Mouse (Mus musculus) forebrain, embryonic 10.5 days (tissue): ENCODE data around the gene Olfr728. TPM values are rescaled to one million over a fixed set of nuclear protein-coding genes. Genes with fewer than 3 reads are reported as not detected.

Experiments
- DNase-seq: peaks from one replicate; pipeline ENCODE4 v3.0.0-alpha.2; 2017; ENCODE audit warnings: low spot score; ENCODE audit errors: extremely low spot score
- H3K27ac ChIP-seq: fragments of 300-500 bp; sonication (generic); 2 replicates; pipeline ENCODE4 v1.5.1; 2016; ENCODE audit warnings: mild to moderate bottlenecking
- H3K27me3 ChIP-seq: fragments of 300-500 bp; sonication (generic); 2 replicates; pipeline ENCODE4 v1.6.1; 2016; ENCODE audit warnings: mild to moderate bottlenecking; ENCODE audit not compliant: poor library complexity, severe bottlenecking
- H3K36me3 ChIP-seq: fragments of 300-500 bp; sonication (generic); replicated peaks from 2 replicates; pipeline ENCODE4 v1.6.1; 2016; ENCODE audit warnings: mild to moderate bottlenecking, moderate library complexity
- H3K4me1 ChIP-seq: fragments of 300-500 bp; sonication (generic); 2 replicates; pipeline ENCODE4 v1.6.1; 2016
- H3K4me3 ChIP-seq: fragments of 300-500 bp; sonication (generic); 2 replicates; pipeline ENCODE4 v1.5.1; 2016; ENCODE audit warnings: mild to moderate bottlenecking, moderate library complexity
- H3K9me3 ChIP-seq: fragments of 300-500 bp; sonication (generic); 2 replicates; pipeline ENCODE4 v1.6.1; 2016; ENCODE audit warnings: mild to moderate bottlenecking, moderate library complexity
- WGBS: fragments of 180-500 bp; shearing (Covaris S2); methylation state at CpG from one replicate; pipeline ENCODE4 v1.1.7; 2016; 5-methylcytosine and 5-hydroxymethylcytosine counted together
- polyA plus RNA-seq: library from polyadenylated mRNA; unstranded; fragments of >200 nt; fragmentation: Nextera tagmentation; extraction: Ambion mirVana; gene quantifications from 2 replicates; pipeline ENCODE4 v1.2.1, GENCODE M21; 2016

The Olfr728 gene
- not detected in 2 replicates for polyA plus RNA-seq

DNA sequence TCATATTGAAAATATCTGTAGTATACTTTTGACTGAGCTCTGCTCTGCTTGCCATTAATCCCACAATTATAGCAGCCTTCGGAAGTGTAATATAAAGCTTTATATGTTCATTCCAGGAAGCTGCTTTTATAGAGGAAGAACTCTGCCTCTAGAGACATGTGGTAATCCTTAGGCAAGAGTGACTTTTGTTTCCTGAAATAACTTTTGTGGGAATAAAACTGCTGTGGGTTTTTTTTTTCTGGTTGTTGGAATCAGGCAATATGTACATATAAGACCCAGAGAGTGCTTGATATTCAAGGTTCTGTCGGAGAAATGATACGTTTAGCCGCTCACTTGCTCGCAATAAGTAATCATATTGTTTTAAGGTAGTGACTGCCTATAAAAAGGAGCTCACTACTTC is at the start of gene Olfr728:
Gene Olfr728, minus strand, starts transcription at position 101 of the 400 bp plus-strand sequence.
- WGBS: 94% methylated on average over 5 of the region's 5 CpGs
- H3K27ac ChIP-seq: no peak within 1 kb of the TSS
- no peaks in the 10 kb centered on the region for H3K36me3 ChIP-seq
- no peaks in the 10 kb centered on the region for H3K27me3 ChIP-seq
- no peaks in the 10 kb centered on the region for H3K4me1 ChIP-seq
- H3K4me3 ChIP-seq: no peak within 1 kb of the TSS
- H3K9me3 ChIP-seq: no peaks in the 10 kb centered on the region
- DNase-seq: no peak

DNA sequence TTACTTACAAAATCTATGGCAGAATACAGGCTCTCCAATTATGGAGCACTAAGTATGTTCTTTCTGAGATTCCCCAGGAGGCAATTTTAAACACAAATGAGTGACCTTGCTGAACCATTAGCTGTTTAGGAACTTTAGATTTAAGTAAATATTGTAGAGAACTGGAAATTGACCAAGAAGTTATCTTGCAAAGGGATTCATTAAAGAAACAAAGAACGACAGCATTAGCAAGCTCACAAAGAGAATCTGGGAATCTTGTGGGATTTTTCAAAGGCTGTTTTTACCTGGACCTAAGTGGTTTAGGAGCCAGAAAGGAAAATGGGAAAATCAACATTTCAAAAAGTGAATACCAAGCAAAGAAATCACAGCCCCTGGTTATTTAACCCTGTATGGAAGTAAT is 45.6 kb upstream of the Olfr728 start, which contains the start of gene Olfr730:
Gene Olfr730, minus strand, starts transcription at position 101 of the 400 bp plus-strand sequence.
- Histone ChIP-seq H3K27me3 (no peaks in the 10 kb centered on the region), H3K9me3 (no peaks in the 10 kb centered on the region; the same call in 1 of the 2 replicates), H3K4me1 (no peaks in the 10 kb centered on the region), H3K36me3 (no peaks in the 10 kb centered on the region), H3K27ac (no peak within 1 kb of the TSS), H3K4me3 (no peak within 1 kb of the TSS)
- 65% methylated on average over 1 of the region's 1 CpGs for WGBS
- no peak for DNase-seq

DNA sequence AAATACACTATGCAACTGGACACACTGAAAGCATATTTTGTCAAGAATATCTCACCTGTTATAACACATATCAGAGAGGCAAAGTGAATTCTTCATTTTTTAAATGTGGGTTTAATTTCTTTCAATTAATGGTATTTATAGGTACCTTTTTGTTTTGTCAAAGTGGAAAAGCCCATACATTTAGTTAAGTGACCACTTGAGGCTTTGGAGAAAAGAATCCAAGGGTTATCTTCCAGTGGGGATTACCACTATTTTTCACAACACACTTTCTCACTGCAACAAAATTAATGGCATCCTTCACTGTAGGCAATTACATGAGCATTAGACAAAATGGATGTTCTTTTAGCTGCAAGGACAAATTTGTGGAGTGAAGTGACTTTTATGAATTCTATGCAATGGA is 10.3 kb upstream of the Olfr728 start, which contains the start of gene Olfr729:
Gene Olfr729, minus strand, starts transcription at position 101 of the 400 bp plus-strand sequence.
- Histone ChIP-seq H3K9me3 (no peaks in the 10 kb centered on the region), H3K4me1 (no peaks in the 10 kb centered on the region), H3K27me3 (no peaks in the 10 kb centered on the region), H3K27ac (no peak within 1 kb of the TSS), H3K36me3 (no peaks in the 10 kb centered on the region), H3K4me3 (no peak within 1 kb of the TSS)
- no peak for DNase-seq

DNA sequence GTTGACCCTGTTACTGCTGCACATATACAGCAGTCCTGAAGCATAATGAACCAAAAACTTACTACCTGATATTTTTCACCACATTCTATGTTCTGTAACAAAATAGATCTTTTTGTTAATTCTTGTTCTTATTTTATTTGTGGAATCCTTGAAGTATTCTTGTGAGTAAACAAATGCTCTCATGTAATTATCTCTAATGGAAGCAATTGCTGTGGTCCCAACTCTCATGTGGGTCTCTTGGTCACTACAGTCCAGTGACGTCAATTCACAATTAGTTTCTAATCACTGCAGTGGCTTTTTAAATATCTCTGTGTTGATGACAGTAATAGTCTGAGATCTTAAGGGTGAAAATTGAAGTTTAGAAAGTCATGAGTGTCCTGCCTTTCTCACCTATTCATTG is 19.6 kb downstream of the Olfr728 start, which contains the start of gene Olfr727:
Gene Olfr727, plus strand, starts transcription at position 301 of the 400 bp plus-strand sequence.
- H3K9me3 ChIP-seq: no peaks in the 10 kb centered on the region
- no peaks in the 10 kb centered on the region for H3K4me1 ChIP-seq
- H3K4me3 ChIP-seq: no peak within 1 kb of the TSS
- H3K27ac ChIP-seq: no peak within 1 kb of the TSS
- no peak for DNase-seq
- no peaks in the 10 kb centered on the region for H3K27me3 ChIP-seq
- WGBS: 90% methylated on average over 1 of the region's 1 CpGs
- no peaks in the 10 kb centered on the region for H3K36me3 ChIP-seq

DNA sequence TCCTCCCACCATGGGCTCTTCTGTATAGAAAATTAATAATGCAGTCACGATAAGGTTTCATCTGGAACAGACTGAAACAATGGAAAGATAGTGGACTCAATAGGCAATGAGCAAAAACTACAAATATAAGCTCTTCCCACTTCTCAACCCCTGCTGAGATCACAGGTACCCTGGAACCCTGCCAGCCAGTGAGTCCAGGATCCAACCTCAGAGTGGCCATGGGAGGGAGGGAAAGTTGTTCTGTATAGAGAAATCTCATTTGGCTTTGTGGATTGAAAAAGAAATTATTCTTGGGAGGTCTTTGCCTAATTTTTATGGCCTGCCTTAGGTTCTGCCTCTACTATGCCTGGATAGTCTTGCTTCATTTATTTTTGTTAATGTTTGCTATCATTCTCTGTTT is 51.6 kb downstream of the Olfr728 start, which contains the start of gene Olfr726:
Gene Olfr726, minus strand, starts transcription at position 101 of the 400 bp plus-strand sequence.
- 82% methylated on average over 1 of the region's 1 CpGs for WGBS
- no peak within 1 kb of the TSS for H3K4me3 ChIP-seq
- DNase-seq: no peak
- H3K9me3 ChIP-seq: no peaks in the 10 kb centered on the region
- H3K4me1 ChIP-seq: no peaks in the 10 kb centered on the region
- H3K27me3 ChIP-seq: no peaks in the 10 kb centered on the region
- H3K27ac ChIP-seq: no peak within 1 kb of the TSS
- H3K36me3 ChIP-seq: no peaks in the 10 kb centered on the region

Other genes with a start within 250 kb of the Olfr728 start
- not detected in 2 replicates for gene Olfr722, start 240.7 kb downstream of the Olfr728 start, polyA plus RNA-seq
- not detected in 2 replicates for gene Olfr723, start 210.9 kb downstream of the Olfr728 start, polyA plus RNA-seq
- gene Olfr724, start 179.4 kb downstream of the Olfr728 start, polyA plus RNA-seq: not detected in 2 replicates
- gene Olfr725, start 102.3 kb downstream of the Olfr728 start, polyA plus RNA-seq: not detected in 2 replicates
- gene Olfr726, start 51.7 kb downstream of the Olfr728 start, polyA plus RNA-seq: not detected in 2 replicates
- gene Olfr727, start 19.5 kb downstream of the Olfr728 start, polyA plus RNA-seq: not detected in 2 replicates
- not detected in 2 replicates for gene Olfr729, start 10.2 kb upstream of the Olfr728 start, polyA plus RNA-seq
- gene Olfr730, start 45.5 kb upstream of the Olfr728 start, polyA plus RNA-seq: not detected in 2 replicates
- not detected in 2 replicates for gene Olfr731, start 99.2 kb upstream of the Olfr728 start, polyA plus RNA-seq
- gene Olfr732, start 141.5 kb upstream of the Olfr728 start, polyA plus RNA-seq: not detected in 2 replicates
- not detected in 2 replicates for gene Olfr733, start 158.8 kb upstream of the Olfr728 start, polyA plus RNA-seq
- gene Olfr734, start 184.1 kb upstream of the Olfr728 start, polyA plus RNA-seq: not detected in 2 replicates
- gene Olfr735, start 206.2 kb upstream of the Olfr728 start, polyA plus RNA-seq: not detected in 2 replicates
- not detected in 2 replicates for gene Tlr11, start 215.2 kb upstream of the Olfr728 start, polyA plus RNA-seq
- not detected in 2 replicates for gene Olfr736, start 238.5 kb upstream of the Olfr728 start, polyA plus RNA-seq